Mouse (Mus musculus) spleen, adult 2 months (tissue): Measurements from ENCODE around the gene Pmvk.

Experiments
- CTCF ChIP-seq: fragments of 200-500 bp; IDR thresholded peaks from 2 replicates; pipeline ENCODE4 v1.5.1; 2011; ENCODE audit warnings: mild to moderate bottlenecking, inconsistent platforms; ENCODE audit not compliant: insufficient read depth, insufficient read length, insufficient replicate concordance; ENCODE audit errors: extremely low read depth
- POLR2A ChIP-seq: fragments of 200-500 bp; IDR thresholded peaks from 2 replicates; pipeline ENCODE4 v1.6.1; 2011; ENCODE audit warnings: low read depth, low read length, inconsistent platforms

DNA sequence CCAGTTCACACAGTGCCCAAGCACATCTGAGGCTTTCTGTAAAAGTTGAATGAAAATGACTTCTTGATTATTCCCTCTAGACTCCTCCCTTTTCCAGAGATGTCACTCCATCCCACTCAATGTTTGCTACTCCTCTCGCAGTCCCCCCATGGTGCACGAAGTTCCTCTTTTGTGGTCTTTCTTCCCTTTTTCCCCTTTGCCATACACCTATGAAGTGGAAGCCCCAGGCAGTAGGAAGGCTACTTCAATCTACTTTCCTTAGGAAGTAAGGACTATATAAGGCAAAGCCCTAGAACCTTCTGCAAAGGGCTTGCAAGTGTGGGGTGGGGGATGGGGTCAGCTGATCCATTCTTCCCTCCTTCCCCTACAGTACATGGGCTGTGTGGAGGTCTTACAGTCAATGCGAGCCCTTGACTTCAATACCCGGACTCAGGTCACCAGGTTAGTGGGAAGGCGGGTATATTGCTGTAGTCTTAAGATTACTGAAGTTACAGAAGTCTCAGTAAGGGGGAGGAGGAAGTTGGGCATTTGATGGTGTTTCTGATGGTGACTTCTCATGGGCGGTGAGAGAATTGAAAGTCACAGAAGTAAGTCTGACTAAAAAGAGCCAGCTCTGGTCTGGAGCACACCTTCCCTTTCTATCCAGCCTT, 31.7 kb upstream of the Pmvk start:
- TF ChIP-seq CTCF (no peak), POLR2A (no peak)
